ENCODE assay signal across 8 mouse cellular contexts in the genomic region with DNA sequence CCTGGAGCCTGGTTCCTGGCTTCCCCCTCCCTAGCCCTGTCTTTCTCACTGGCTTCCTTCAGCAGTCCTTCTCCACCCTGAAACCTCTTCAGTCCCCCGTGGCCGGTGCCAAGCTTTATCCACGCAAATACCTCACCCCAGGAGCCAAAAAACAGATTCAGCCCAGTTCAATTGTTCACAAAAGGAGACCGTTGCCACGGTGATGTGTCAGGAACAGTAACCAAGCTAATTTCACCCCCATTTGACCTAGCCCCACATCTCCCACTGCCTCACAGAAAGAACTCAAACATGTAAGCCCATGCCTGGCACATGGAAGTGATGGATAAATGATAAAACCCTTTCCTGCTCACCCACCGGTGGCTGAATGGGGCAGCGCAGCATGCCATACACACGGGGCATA. TPM values are rescaled to one million over a fixed set of nuclear protein-coding genes. Genes with fewer than 3 reads are reported as not detected.
DNase-seq lines count a peak whose midpoint lies in the region; ATAC-seq and TF ChIP-seq lines count a peak whose summit lies in the region.

No protein-coding gene starts in this region.

- H3K27ac ChIP-seq in kidney, embryonic 14.5 days (ENCODE audit: low read depth, low read length) = peak overlapping the region; percentile 53; the same call in 1 of the 2 replicates
- H3K27ac ChIP-seq in ES-E14 (ENCODE audit: insufficient read depth, low read depth, low read length, poor library complexity, severe bottlenecking) = no peak overlapping the region
- H3K27ac ChIP-seq in forebrain, embryonic 10.5 days = peak overlapping the region; percentile 68
- no peak overlapping the region; the same call in 1 of the 2 replicates for H3K27ac ChIP-seq in limb, embryonic 15.5 days

- peaks cover 9% of the 10 kb centered on the region for H3K27me3 ChIP-seq in kidney, embryonic 14.5 days (ENCODE audit: control insufficient read depth, insufficient read depth, low read length)
- peaks cover 99% of the 10 kb centered on the region for H3K27me3 ChIP-seq in forebrain, embryonic 10.5 days (ENCODE audit: poor library complexity, severe bottlenecking)
- 0 out of 2 replicates have a peak, but pooled peaks cover 5% of the 10 kb centered on the region for H3K27me3 ChIP-seq in limb, embryonic 15.5 days

- no peaks in the 10 kb centered on the region for H3K36me3 ChIP-seq in kidney, embryonic 14.5 days (ENCODE audit: control insufficient read depth, insufficient read depth, low read length)
- no peaks in the 10 kb centered on the region for H3K36me3 ChIP-seq in ES-E14 (ENCODE audit: control insufficient read depth, insufficient read depth, low read length, poor library complexity, severe bottlenecking)
- no peaks in the 10 kb centered on the region for H3K36me3 ChIP-seq in forebrain, embryonic 10.5 days (replicated peaks)
- H3K36me3 ChIP-seq in limb, embryonic 15.5 days = no peaks in the 10 kb centered on the region

- H3K4me1 ChIP-seq in kidney, embryonic 14.5 days (ENCODE audit: control insufficient read depth, insufficient read depth, low read length) = peaks cover 34% of the 10 kb centered on the region
- H3K4me1 ChIP-seq in ES-E14 (ENCODE audit: control insufficient read depth in 2 of 2, insufficient read depth in 2 of 2, low read length in 2 of 2, poor library complexity in 1 of 2) = peaks cover 8 to 26% of the 10 kb centered on the region in 2 experiments; a peak in 3 of 4 replicates
- H3K4me1 ChIP-seq in forebrain, embryonic 10.5 days = peaks cover 59% of the 10 kb centered on the region
- H3K4me1 ChIP-seq in limb, embryonic 15.5 days = peaks cover 49% of the 10 kb centered on the region

- peak overlapping the region; percentile 95 for H3K4me2 ChIP-seq in kidney, embryonic 14.5 days (replicated peaks; ENCODE audit: low read depth, low read length)
- peak overlapping the region; percentile 73 for H3K4me2 ChIP-seq in limb, embryonic 15.5 days

- 24% methylated on average over 8 of the region's 8 CpGs for WGBS in kidney, embryonic 14.5 days
- WGBS in forebrain, embryonic 10.5 days = 17% methylated on average over 8 of the region's 8 CpGs
- WGBS in limb, embryonic 15.5 days = 28% methylated on average over 8 of the region's 8 CpGs

- in situ Hi-C loops in ES-E14 (cut with MboI; ENCODE audit: low sequenced_read_pairs in 2 of 2, unreplicated experiment in 2 of 2) = no loop called here

- no peak for ATAC-seq in kidney, embryonic 14.5 days (ENCODE audit: low FRiP score, low TSS enrichment)
- no peak for ATAC-seq in limb, embryonic 15.5 days (ENCODE audit: insufficient number of reproducible peaks, low FRiP score, low TSS enrichment, low read depth)

- H3K9me3 ChIP-seq in kidney, embryonic 14.5 days (ENCODE audit: control insufficient read depth, low read length) = no peaks in the 10 kb centered on the region
- no peaks in the 10 kb centered on the region for H3K9me3 ChIP-seq in ES-E14 (ENCODE audit: control insufficient read depth, insufficient read depth, low read depth, low read length)
- no peaks in the 10 kb centered on the region for H3K9me3 ChIP-seq in forebrain, embryonic 10.5 days
- no peaks in the 10 kb centered on the region for H3K9me3 ChIP-seq in limb, embryonic 15.5 days

- DNase-seq in kidney, postnatal 36 days = no peak
- no peak for DNase-seq in ES-E14 (ENCODE audit: low read depth, low spot score)
- DNase-seq in forebrain, embryonic 10.5 days (ENCODE audit: extremely low spot score, low spot score) = peak; percentile 47
- no peak for DNase-seq in c-Kit-positive CD71-positive TER-119-positive erythroid progenitor cells, embryonic 14.5 days (ENCODE audit: low spot score)
- DNase-seq in B cell, adult 2 months = no peak
- no peak for DNase-seq in right cerebral cortex, postnatal 4 days

- H3K9ac ChIP-seq in kidney, embryonic 14.5 days (ENCODE audit: low read depth, low read length) = peak overlapping the region; percentile 59
- H3K9ac ChIP-seq in ES-E14 (ENCODE audit: insufficient read depth, low read depth, low read length, poor library complexity, severe bottlenecking) = no peak overlapping the region
- no peak overlapping the region for H3K9ac ChIP-seq in limb, embryonic 15.5 days

- peak overlapping the region; percentile 52 for H3K4me3 ChIP-seq in kidney, embryonic 14.5 days (ENCODE audit: low read length)
- H3K4me3 ChIP-seq in ES-E14 (ENCODE audit: insufficient read depth in 1 of 2, low read depth in 1 of 2, low read length in 2 of 2, poor library complexity in 1 of 2, severe bottlenecking in 1 of 2) = peak overlapping the region; percentile 62 to 68; a peak in 2 of 4 replicates
- H3K4me3 ChIP-seq in forebrain, embryonic 10.5 days = peak overlapping the region; percentile 61
- peak overlapping the region; percentile 52 for H3K4me3 ChIP-seq in limb, embryonic 15.5 days

TF ChIP-seq in ES-E14, 5 proteins besides CTCF, POLR2A, EP300 and RAD21:
- TF ChIP-seq ZNF384 (IDR thresholded peaks at IDR 0.05; ENCODE audit: low read depth, low read length) (no peak), ZC3H11A (IDR thresholded peaks at IDR 0.05; ENCODE audit: borderline replicate concordance, low read depth, low read length) (no peak), CHD2 (IDR thresholded peaks at IDR 0.05; ENCODE audit: low read depth, low read length) (no peak), HCFC1 (IDR thresholded peaks at IDR 0.05; ENCODE audit: borderline replicate concordance, insufficient read depth, low read length) (no peak), MAFK (IDR thresholded peaks at IDR 0.05; ENCODE audit: insufficient read depth, low read depth, low read length) (no peak)

RNA-seq across cellular contexts. Expression of a gene that starts 1.6 kb away (rescaled TPM):
- polyA plus RNA-seq in kidney, embryonic 14.5 days (2014; fragmentation: Nextera tagmentation; extraction: Ambion mirVana) = 11.9 and 15.7 TPM in 2 replicates
- total RNA-seq in ES-E14 (2012; rRNA removed) = 12.5 and 12.7 TPM in 2 replicates
- 5.4 and 6.3 TPM in 2 replicates for polyA plus RNA-seq in forebrain, embryonic 10.5 days (2016; fragmentation: Nextera tagmentation; extraction: Ambion mirVana)
- polyA plus RNA-seq in limb, embryonic 15.5 days (2015; fragmentation: Nextera tagmentation; extraction: Ambion mirVana) = 9.8 and 10.7 TPM in 2 replicates

RNA-seq across cellular contexts. Expression of a gene that starts 12.1 kb away (rescaled TPM):
- polyA plus RNA-seq in kidney, embryonic 14.5 days (2014; fragmentation: Nextera tagmentation; extraction: Ambion mirVana) = 34.4 and 36.1 TPM in 2 replicates
- 15.8 and 18.6 TPM in 2 replicates for total RNA-seq in ES-E14 (2012; rRNA removed)
- polyA plus RNA-seq in forebrain, embryonic 10.5 days (2016; fragmentation: Nextera tagmentation; extraction: Ambion mirVana) = 28.7 and 32.2 TPM in 2 replicates
- 58.7 and 59.0 TPM in 2 replicates for polyA plus RNA-seq in limb, embryonic 15.5 days (2015; fragmentation: Nextera tagmentation; extraction: Ambion mirVana)

RNA-seq across cellular contexts. Expression of a gene that starts 35.1 kb away (rescaled TPM):
- 0.20 and 0.34 TPM in 2 replicates for polyA plus RNA-seq in kidney, embryonic 14.5 days (2014; fragmentation: Nextera tagmentation; extraction: Ambion mirVana)
- total RNA-seq in ES-E14 (2012; rRNA removed) = 0.16 and 0.31 TPM in 2 replicates
- 0.11 and 0.12 TPM in 2 replicates for polyA plus RNA-seq in forebrain, embryonic 10.5 days (2016; fragmentation: Nextera tagmentation; extraction: Ambion mirVana)
- polyA plus RNA-seq in limb, embryonic 15.5 days (2015; fragmentation: Nextera tagmentation; extraction: Ambion mirVana) = 60.0 and 68.0 TPM in 2 replicates

Comparison
In these comparisons a context has a peak if more than half of its experiments do, and no peak if none do; other contexts are left out.
1. H3K27ac ChIP-seq: peak in kidney, embryonic 14.5 days (single experiment) and forebrain, embryonic 10.5 days (single experiment); none in ES-E14 (single experiment) and limb, embryonic 15.5 days (single experiment).
2. RNA of a gene that starts 35.1 kb away (polyA plus RNA-seq): 60.0 to 68.0 TPM in limb, embryonic 15.5 days; 0.20 to 0.34 TPM in kidney, embryonic 14.5 days and 0.11 to 0.12 TPM in forebrain, embryonic 10.5 days; every median in the first group is over 10 times any median in the second.
3. Peak in every context shown above with its lines, with median percentiles within 50 percentile points of each other: H3K4me3 ChIP-seq.